23 mouse cellular contexts compared by ENCODE assay signal in the genomic region with DNA sequence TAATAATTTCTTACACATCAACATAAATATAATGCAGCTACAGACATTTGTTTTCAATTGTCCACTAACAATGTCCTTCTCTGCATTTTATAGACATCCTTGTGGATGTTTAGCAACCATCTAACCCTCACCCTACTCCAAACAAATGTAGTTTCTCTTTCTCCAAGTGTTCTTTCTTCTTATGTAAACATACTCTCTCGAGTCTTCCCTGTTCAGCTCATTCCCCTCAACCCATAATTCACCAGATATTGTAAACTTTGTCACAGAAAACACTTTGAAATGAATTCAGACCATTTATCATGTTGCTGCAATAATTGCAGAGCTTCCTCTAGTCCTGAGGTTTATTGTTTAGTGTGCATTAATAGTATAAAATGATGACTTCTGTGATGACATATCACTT.
A peak's percentile ranks its signal among the peaks of the same experiment; 100 is the strongest.
DNase-seq lines count a peak whose midpoint lies in the region; ATAC-seq and TF ChIP-seq lines count a peak whose summit lies in the region.
"Had no signal": no experiment of that assay in that cellular context is flagged by ENCODE, and none has a peak within 500 bp of the region (broad histone marks: within the 10 kb centered on the region; RNA-seq: fewer than 3 reads in every experiment).

No protein-coding gene starts in this region.

- no peaks in the 10 kb centered on the region for H3K9me3 ChIP-seq in lung, embryonic 14.5 days (ENCODE audit: low read depth, low read length)
- no peaks in the 10 kb centered on the region for H3K9me3 ChIP-seq in lung, embryonic 15.5 days
- H3K9me3 ChIP-seq in lung, postnatal 0 days (ENCODE audit: low read length) = no peaks in the 10 kb centered on the region
- H3K9me3 ChIP-seq in lung, embryonic 16.5 days (ENCODE audit: control insufficient read depth, low read length) = no peaks in the 10 kb centered on the region

- TF ChIP-seq EP300 in lung, postnatal 0 days (IDR thresholded peaks at IDR 0.05) = no peak

- 10% methylated on average over 1 of the region's 1 CpGs for WGBS in lung, embryonic 14.5 days
- 4% methylated on average over 1 of the region's 1 CpGs for WGBS in lung, embryonic 15.5 days
- WGBS in lung, postnatal 0 days = 10% methylated on average over 1 of the region's 1 CpGs
- 6% methylated on average over 1 of the region's 1 CpGs for WGBS in lung, embryonic 16.5 days

- ATAC-seq in lung, embryonic 14.5 days (ENCODE audit: insufficient read depth) = peak; percentile 88
- ATAC-seq in lung, embryonic 15.5 days (ENCODE audit: borderline replicate concordance, extremely low read depth, low FRiP score, low TSS enrichment) = peak; percentile 62; the same call in 1 of the 2 replicates
- ATAC-seq in lung, postnatal 0 days = no peak
- ATAC-seq in lung, embryonic 16.5 days (ENCODE audit: low read depth) = peak; percentile 54; the same call in 1 of the 2 replicates
- ATAC-seq: activated CD4-positive, CD25-positive, alpha-beta regulatory T cell, adult 4 months; CD4-positive, CD25-positive, alpha-beta regulatory T cell, adult 4 months; Patski had no signal

- no peak overlapping the region for H3K27ac ChIP-seq in lung, embryonic 14.5 days (ENCODE audit: low read depth)
- H3K27ac ChIP-seq in lung, embryonic 15.5 days = no peak overlapping the region
- no peak overlapping the region for H3K27ac ChIP-seq in lung, postnatal 0 days (ENCODE audit: low read length)
- no peak overlapping the region for H3K27ac ChIP-seq in lung, embryonic 16.5 days (ENCODE audit: low read length)

- no peak overlapping the region for H3K4me2 ChIP-seq in lung, embryonic 14.5 days
- H3K4me2 ChIP-seq in lung, embryonic 15.5 days = no peak overlapping the region
- H3K4me2 ChIP-seq in lung, postnatal 0 days (replicated peaks; ENCODE audit: low read depth, low read length) = no peak overlapping the region
- no peak overlapping the region for H3K4me2 ChIP-seq in lung, embryonic 16.5 days (ENCODE audit: low read depth, low read length)

- no peaks in the 10 kb centered on the region for H3K36me3 ChIP-seq in lung, embryonic 14.5 days (ENCODE audit: insufficient read depth)
- no peaks in the 10 kb centered on the region for H3K36me3 ChIP-seq in lung, embryonic 15.5 days
- H3K36me3 ChIP-seq in lung, postnatal 0 days (ENCODE audit: insufficient read depth, low read length) = no peaks in the 10 kb centered on the region
- no peaks in the 10 kb centered on the region for H3K36me3 ChIP-seq in lung, embryonic 16.5 days (ENCODE audit: control insufficient read depth, insufficient read depth, low read length)
- H3K36me3 ChIP-seq: G1E had no signal

- no peaks in the 10 kb centered on the region for H3K27me3 ChIP-seq in lung, embryonic 14.5 days (ENCODE audit: insufficient read depth, low read length)
- H3K27me3 ChIP-seq in lung, embryonic 15.5 days = no peaks in the 10 kb centered on the region
- no peaks in the 10 kb centered on the region for H3K27me3 ChIP-seq in lung, postnatal 0 days (replicated peaks; ENCODE audit: insufficient read depth, low read length)
- H3K27me3 ChIP-seq in lung, embryonic 16.5 days (ENCODE audit: control insufficient read depth, insufficient read depth, low read depth, low read length) = no peaks in the 10 kb centered on the region
- H3K27me3 ChIP-seq: CH12.LX, Patski had no signal

- DNase-seq in lung, embryonic 14.5 days = peak; percentile 72
- DNase-seq in lung, postnatal 14 days = no peak
- DNase-seq in lung, postnatal 0 days (ENCODE audit: low spot score) = no peak
- DNase-seq in lung, postnatal 25 days (ENCODE audit: low spot score) = no peak
- DNase-seq in adipocyte (ENCODE audit: low spot score) = peak; percentile 15
- DNase-seq in thymus, postnatal 36 days = no peak
- DNase-seq: adrenal gland, adult 2 months; adrenal gland, adult 8-10 months; adrenal gland, postnatal 10 days; adrenal gland, postnatal 14 days; adrenal gland, postnatal 25 days; adrenal gland, postnatal 36 days; B cell, adult 2 months; cerebellum, adult 11 months; cerebellum, adult 11-12 months; cerebellum, adult 18-20 months had no signal

- H3K9ac ChIP-seq in lung, embryonic 14.5 days = no peak overlapping the region
- H3K9ac ChIP-seq in lung, embryonic 15.5 days = no peak overlapping the region
- H3K9ac ChIP-seq in lung, postnatal 0 days (replicated peaks; ENCODE audit: low read depth) = no peak overlapping the region
- H3K9ac ChIP-seq in lung, embryonic 16.5 days (ENCODE audit: low read length) = no peak overlapping the region

- no peak overlapping the region for H3K4me3 ChIP-seq in lung, embryonic 14.5 days (ENCODE audit: low read depth, low read length)
- no peak overlapping the region for H3K4me3 ChIP-seq in lung, embryonic 15.5 days
- H3K4me3 ChIP-seq in lung, postnatal 0 days (ENCODE audit: low read depth, low read length) = no peak overlapping the region
- no peak overlapping the region for H3K4me3 ChIP-seq in lung, embryonic 16.5 days (ENCODE audit: low read length)

- TF ChIP-seq CTCF in lung, embryonic 14.5 days (IDR thresholded peaks at IDR 0.05; ENCODE audit: low read depth) = no peak
- TF ChIP-seq CTCF in lung, postnatal 0 days (IDR thresholded peaks at IDR 0.05) = no peak

- no peaks in the 10 kb centered on the region; the same call in 1 of the 2 replicates for H3K4me1 ChIP-seq in lung, embryonic 14.5 days (ENCODE audit: insufficient read depth)
- H3K4me1 ChIP-seq in lung, embryonic 15.5 days = no peaks in the 10 kb centered on the region
- no peaks in the 10 kb centered on the region for H3K4me1 ChIP-seq in lung, postnatal 0 days (ENCODE audit: insufficient read depth, low read depth, low read length)
- no peaks in the 10 kb centered on the region for H3K4me1 ChIP-seq in lung, embryonic 16.5 days (replicated peaks; ENCODE audit: control insufficient read depth, insufficient read depth, low read length)

Comparison
In these comparisons a context has a peak if more than half of its experiments do, and no peak if none do; other contexts are left out.
1. DNase-seq: peak in lung, embryonic 14.5 days (single experiment) and adipocyte (single experiment); none in lung, postnatal 14 days (single experiment), lung, postnatal 0 days (single experiment), lung, postnatal 25 days (single experiment) and thymus, postnatal 36 days (0 of 2).